Mouse (Mus musculus) heart, adult 2 months (tissue): ENCODE measurements at regions not wholly inside any gene's neighbourhood (a gene's known extent, or its start where the extent isn't known, plus 50 kb on each side); places are given as distances from the start of the nearest gene placed in this dataset.

Source experiments
- CTCF ChIP-seq: fragments of 200-600 bp; IDR thresholded peaks from 2 replicates; pipeline ENCODE4 v1.8.1; 2022; ENCODE audit warnings: antibody characterized with exemption, mild to moderate bottlenecking, moderate library complexity
- EP300 ChIP-seq: fragments of 200-500 bp; IDR thresholded peaks from 2 replicates; pipeline ENCODE4 v1.6.1; 2011; ENCODE audit warnings: low read depth, low read length, control low read depth; ENCODE audit not compliant: insufficient read depth
- POLR2A ChIP-seq: fragments of 200-500 bp; IDR thresholded peaks from 2 replicates; pipeline ENCODE4 v1.6.1; 2011; ENCODE audit warnings: mild to moderate bottlenecking, low read depth, low read length, control low read depth; ENCODE audit not compliant: insufficient read depth

- no peak for TF ChIP-seq CTCF
- TF ChIP-seq POLR2A, result no peak
- TF ChIP-seq EP300, result no peak
Observed at GRCm38 (mm10) chr6:7441725-7442124, 113.0 kb upstream of the Tac1 start.
